Mouse (Mus musculus) heart, postnatal 0 days (tissue): ENCODE measurements around the gene Cdc20b. TPM values are rescaled to one million over a fixed set of nuclear protein-coding genes. Genes with fewer than 3 reads are reported as not detected.

Source experiments
- ATAC-seq: fragments of 200-750 bp; cut with Nextera tagmentation; 2 replicates; pipeline ENCODE4 v1.8.0; 2017; ENCODE audit warnings: low read depth, moderate number of reproducible peaks, moderate library complexity; ENCODE audit not compliant: insufficient read depth
- DNase-seq: peaks from one replicate; pipeline ENCODE4 v3.0.0-alpha.2; 2016; ENCODE audit warnings: low spot score
- H3K27ac ChIP-seq: fragments of 300-500 bp; sonication (generic); 2 replicates; pipeline ENCODE4 v1.5.1; 2014; ENCODE audit warnings: low read depth, mild to moderate bottlenecking
- H3K27me3 ChIP-seq: fragments of 300-500 bp; sonication (generic); 2 replicates; pipeline ENCODE4 v1.6.1; 2014; ENCODE audit warnings: low read length, mixed read lengths; ENCODE audit not compliant: control insufficient read depth, insufficient read depth
- H3K36me3 ChIP-seq: fragments of 300-500 bp; sonication (generic); replicated peaks from 2 replicates; pipeline ENCODE4 v1.6.1; 2014; ENCODE audit warnings: low read length, mixed read lengths; ENCODE audit not compliant: control insufficient read depth, insufficient read depth
- H3K4me1 ChIP-seq: fragments of 300-500 bp; sonication (generic); 2 replicates; pipeline ENCODE4 v1.6.1; 2014; ENCODE audit warnings: antibody characterized with exemption; ENCODE audit not compliant: control insufficient read depth, insufficient read depth
- H3K4me2 ChIP-seq: fragments of 300-500 bp; sonication (generic); 2 replicates; pipeline ENCODE4 v1.6.1; 2014; ENCODE audit warnings: low read depth, mild to moderate bottlenecking, low read length, moderate library complexity
- H3K4me3 ChIP-seq: fragments of 300-500 bp; sonication (generic); 2 replicates; pipeline ENCODE4 v1.5.1; 2014; ENCODE audit warnings: low read depth, low read length
- H3K9ac ChIP-seq: fragments of 300-500 bp; sonication (generic); replicated peaks from 2 replicates; pipeline ENCODE4 v1.6.1; 2014; ENCODE audit warnings: low read depth, low read length, mixed read lengths
- H3K9me3 ChIP-seq: fragments of 300-500 bp; sonication (generic); replicated peaks from 2 replicates; pipeline ENCODE4 v1.6.1; 2016; ENCODE audit warnings: low read length; ENCODE audit not compliant: control insufficient read depth
- CTCF ChIP-seq: IDR thresholded peaks from 2 replicates; pipeline ENCODE4 v1.5.1; 2016; ENCODE audit warnings: antibody characterized with exemption, control low read depth, low read depth
- EP300 ChIP-seq: IDR thresholded peaks from 2 replicates; pipeline ENCODE4 v1.6.1; 2016; ENCODE audit warnings: antibody characterized with exemption, low read depth
- WGBS: fragments of 180-500 bp; shearing (Covaris S2); extraction: QIAGEN DNeasy Blood & Tissue Kit; methylation state at CpG from one replicate; pipeline ENCODE4 v1.1.7; 2014; 5-methylcytosine and 5-hydroxymethylcytosine counted together
- polyA plus RNA-seq: library from polyadenylated mRNA; unstranded; fragments of >200 nt; fragmentation: Nextera tagmentation; extraction: Ambion mirVana; gene quantifications from 2 replicates; pipeline ENCODE4 v1.2.1, GENCODE M21; 2015
- total RNA-seq: library from RNA; depleted of rRNA; stranded (reverse); fragments of >200 nt; gene quantifications from 2 replicates; pipeline ENCODE4 v1.2.3, GENCODE M21; 2014; ENCODE audit warnings: low replicate concordance; rRNA removed

The Cdc20b gene
- total RNA-seq (not detected in 2 replicates), polyA plus RNA-seq (not detected in 2 replicates)

GRCm38 (mm10) chr13:113034950-113035421 lies at the start of gene Cdc20b:
Gene Cdc20b, plus strand, starts transcription at chr13:113035111.
- no peak within 1 kb of the TSS for H3K9ac ChIP-seq
- H3K9me3 ChIP-seq, result no peaks in the 10 kb centered on the region
- ATAC-seq (no peak; the same call in 1 of the 2 replicates), DNase-seq (no peak)
- H3K27ac ChIP-seq, result no peak within 1 kb of the TSS
- under 1% methylated on average over 46 of the region's 46 CpGs for WGBS
- peak within 1 kb of the TSS; percentile 80 for H3K4me2 ChIP-seq
- no peaks in the 10 kb centered on the region for H3K36me3 ChIP-seq
- H3K4me3 ChIP-seq, result peak within 1 kb of the TSS; percentile 50
- H3K27me3 ChIP-seq, result peaks cover 46% of the 10 kb centered on the region
- TF ChIP-seq CTCF, result no peak
- TF ChIP-seq EP300, result no peak
- 0 out of 2 replicates have a peak, but pooled peaks cover 4% of the 10 kb centered on the region for H3K4me1 ChIP-seq

GRCm38 (mm10) chr13:112985605-112986450 lies 49.1 kb upstream of the Cdc20b start:
- DNase-seq (no peak), ATAC-seq (no peak)
- peaks cover 14% of the 10 kb centered on the region for H3K4me1 ChIP-seq
- 17% methylated on average over 18 of the region's 18 CpGs for WGBS
- peaks cover 71% of the 10 kb centered on the region for H3K27me3 ChIP-seq
- H3K36me3 ChIP-seq, result no peaks in the 10 kb centered on the region
- no peak overlapping the region for H3K4me3 ChIP-seq
- H3K27ac ChIP-seq, result no peak overlapping the region
- H3K9ac ChIP-seq, result no peak overlapping the region
- no peak for TF ChIP-seq CTCF
- TF ChIP-seq EP300, result no peak
- H3K4me2 ChIP-seq, result no peak overlapping the region
- no peaks in the 10 kb centered on the region for H3K9me3 ChIP-seq

GRCm38 (mm10) chr13:112986451-112986950 lies 48.4 kb upstream of the Cdc20b start:
- peak overlapping the region; percentile 56 for H3K4me3 ChIP-seq
- peaks cover 14% of the 10 kb centered on the region for H3K4me1 ChIP-seq
- DNase-seq (no peak), ATAC-seq (no peak)
- WGBS, result 2% methylated on average over 17 of the region's 17 CpGs
- H3K4me2 ChIP-seq, result peak overlapping the region; percentile 96; the same call in 1 of the 2 replicates
- no peak overlapping the region for H3K9ac ChIP-seq
- no peak for TF ChIP-seq EP300
- no peak for TF ChIP-seq CTCF
- no peak overlapping the region for H3K27ac ChIP-seq
- no peaks in the 10 kb centered on the region for H3K36me3 ChIP-seq
- peaks cover 78% of the 10 kb centered on the region for H3K27me3 ChIP-seq
- no peaks in the 10 kb centered on the region for H3K9me3 ChIP-seq

- Histone ChIP-seq H3K4me3 (peak within 1 kb of the TSS; percentile 56), H3K4me2 (peak within 1 kb of the TSS; percentile 96), H3K36me3 (no peaks in the 10 kb centered on the region), H3K9me3 (no peaks in the 10 kb centered on the region), H3K27ac (no peak within 1 kb of the TSS), H3K4me1 (peaks cover 14% of the 10 kb centered on the region), H3K27me3 (peaks cover 82% of the 10 kb centered on the region), H3K9ac (peak within 1 kb of the TSS; percentile 32; the same call in 1 of the 2 replicates)
- DNase-seq (peak; percentile 90), ATAC-seq (peak; percentile 96)
- WGBS, result under 1% methylated on average over 42 of the region's 47 CpGs
- TF ChIP-seq CTCF (no peak), EP300 (no peak)
These were observed 47.4 kb upstream of the Cdc20b start, which contains the start of gene Ccno for GRCm38 (mm10) chr13:112987532-112987943. Gene Ccno, plus strand, starts transcription at chr13:112987802.

GRCm38 (mm10) chr13:112987991-112988390 lies 46.9 kb upstream of the Cdc20b start:
- peak overlapping the region; percentile 56 for H3K4me3 ChIP-seq
- H3K27ac ChIP-seq, result no peak overlapping the region
- WGBS, result under 1% methylated on average over 39 of the region's 39 CpGs
- peak overlapping the region; percentile 32; the same call in 1 of the 2 replicates for H3K9ac ChIP-seq
- no peaks in the 10 kb centered on the region for H3K36me3 ChIP-seq
- peaks cover 14% of the 10 kb centered on the region for H3K4me1 ChIP-seq
- DNase-seq (no peak), ATAC-seq (peak; percentile 52)
- TF ChIP-seq EP300, result no peak
- no peak for TF ChIP-seq CTCF
- H3K9me3 ChIP-seq, result no peaks in the 10 kb centered on the region
- H3K4me2 ChIP-seq, result peak overlapping the region; percentile 96
- H3K27me3 ChIP-seq, result peaks cover 82% of the 10 kb centered on the region
